Mouse (Mus musculus): Measurements from ENCODE around the gene Cotl1. TPM values are rescaled to one million over a fixed set of nuclear protein-coding genes. Genes with fewer than 3 reads are reported as not detected.

The Cotl1 gene
- 1.4 TPM for polyA plus RNA-seq (2014; fragmentation: Illumina TruSeq; extraction: RNeasy Lipid Tissue Mini Kit (QIAGEN cat#74804); ENCODE audit: low read depth, low replicate concordance)

DNA sequence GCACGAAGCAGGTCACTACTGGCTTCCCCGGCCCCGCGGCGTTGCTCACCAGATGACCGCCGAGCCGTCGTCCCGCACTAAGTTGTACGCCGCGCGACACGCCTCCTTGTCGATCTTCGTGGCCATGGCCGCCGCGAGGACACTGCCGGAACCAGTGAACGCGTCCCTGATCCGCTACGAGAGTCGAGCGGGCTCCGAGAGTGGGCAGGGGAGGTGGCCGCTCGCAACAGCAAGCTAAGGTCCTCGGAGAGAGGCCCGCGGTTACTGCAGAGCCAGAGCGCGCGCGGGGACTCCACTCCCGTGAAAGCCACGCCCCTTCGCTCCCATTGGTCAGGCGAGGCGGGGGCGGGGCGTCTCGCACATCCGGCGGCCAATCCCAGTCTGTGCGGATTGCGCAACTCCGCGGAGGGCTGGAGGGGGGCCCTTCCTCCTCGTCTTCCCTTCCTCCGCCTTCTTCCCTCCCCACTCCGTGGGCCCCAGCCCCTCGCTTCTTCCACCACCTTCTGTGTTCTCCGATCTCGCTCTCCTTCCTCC, at the start of gene Cotl1:
Gene Cotl1, minus strand, starts transcription at position 270 of the 534 bp plus-strand sequence.

GRCm38 (mm10) chr8:119861706-119862389, 21.5 kb upstream of the Cotl1 start, which contains the start of gene Klhl36:
Klhl36 (plus strand) TSS chr8:119862266.

GRCm38 (mm10) chr8:119778263-119778662, 62.1 kb downstream of the Cotl1 start, which contains the start of gene Tldc1:
Tldc1 (minus strand) TSS chr8:119778416.

Other genes starting within 250 kb of the Cotl1 start
- gene Taf1c, start 235.3 kb downstream of the Cotl1 start, polyA plus RNA-seq (2014; fragmentation: Illumina TruSeq; extraction: RNeasy Lipid Tissue Mini Kit (QIAGEN cat#74804); ENCODE audit: low read depth, low replicate concordance), result not detected
- gene Adad2, start 227.8 kb downstream of the Cotl1 start, polyA plus RNA-seq (2014; fragmentation: Illumina TruSeq; extraction: RNeasy Lipid Tissue Mini Kit (QIAGEN cat#74804); ENCODE audit: low read depth, low replicate concordance), result not detected
- 0.09 TPM for gene Kcng4, start 204.9 kb downstream of the Cotl1 start, polyA plus RNA-seq (2014; fragmentation: Illumina TruSeq; extraction: RNeasy Lipid Tissue Mini Kit (QIAGEN cat#74804); ENCODE audit: low read depth, low replicate concordance)
- 5.8 TPM for gene Wfdc1, start 174.2 kb downstream of the Cotl1 start, polyA plus RNA-seq (2014; fragmentation: Illumina TruSeq; extraction: RNeasy Lipid Tissue Mini Kit (QIAGEN cat#74804); ENCODE audit: low read depth, low replicate concordance)
- gene Atp2c2, start 140.5 kb downstream of the Cotl1 start, polyA plus RNA-seq (2014; fragmentation: Illumina TruSeq; extraction: RNeasy Lipid Tissue Mini Kit (QIAGEN cat#74804); ENCODE audit: low read depth, low replicate concordance), result 0.85 TPM
- gene Tldc1, start 62.1 kb downstream of the Cotl1 start, polyA plus RNA-seq (2014; fragmentation: Illumina TruSeq; extraction: RNeasy Lipid Tissue Mini Kit (QIAGEN cat#74804); ENCODE audit: low read depth, low replicate concordance), result 2.5 TPM
- not detected for gene Klhl36, start 21.7 kb upstream of the Cotl1 start, polyA plus RNA-seq (2014; fragmentation: Illumina TruSeq; extraction: RNeasy Lipid Tissue Mini Kit (QIAGEN cat#74804); ENCODE audit: low read depth, low replicate concordance)
- gene Usp10, start 69.8 kb upstream of the Cotl1 start, polyA plus RNA-seq (2014; fragmentation: Illumina TruSeq; extraction: RNeasy Lipid Tissue Mini Kit (QIAGEN cat#74804); ENCODE audit: low read depth, low replicate concordance), result 18.4 TPM
- gene Gm20388, start 70.3 kb upstream of the Cotl1 start, polyA plus RNA-seq (2014; fragmentation: Illumina TruSeq; extraction: RNeasy Lipid Tissue Mini Kit (QIAGEN cat#74804); ENCODE audit: low read depth, low replicate concordance), result 3.8 TPM
- gene Crispld2, start 151.9 kb upstream of the Cotl1 start, polyA plus RNA-seq (2014; fragmentation: Illumina TruSeq; extraction: RNeasy Lipid Tissue Mini Kit (QIAGEN cat#74804); ENCODE audit: low read depth, low replicate concordance), result 6.0 TPM